In the genomic region with DNA sequence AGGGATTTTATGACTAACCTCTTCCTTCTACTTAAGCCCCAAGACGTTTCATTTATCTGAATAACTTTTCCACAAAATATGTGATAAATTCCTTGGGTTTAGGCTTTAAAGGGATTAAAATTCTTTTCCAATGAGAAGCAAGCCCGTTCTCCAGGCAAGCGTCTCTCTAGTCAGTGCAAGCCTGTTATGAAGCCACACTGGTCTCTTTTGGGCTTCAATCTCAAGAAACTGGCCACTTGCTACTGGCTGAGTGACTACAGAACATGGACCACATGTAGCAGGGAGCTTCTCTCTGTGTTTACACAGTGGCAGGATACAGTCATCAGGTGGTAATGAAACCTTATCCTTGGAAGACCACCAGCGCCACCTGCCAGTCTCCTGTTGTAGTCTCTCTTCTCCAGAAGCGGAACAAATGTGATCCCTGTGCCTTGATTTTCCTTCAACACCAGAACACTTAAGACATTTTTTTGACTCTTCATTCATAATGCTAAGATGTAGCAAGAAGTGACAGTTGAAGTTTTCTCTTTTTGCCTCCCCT, we compare ENCODE assay signal across 8 mouse cellular contexts.
A peak's percentile ranks its signal among the peaks of the same experiment; 100 is the strongest.
DNase-seq lines count a peak whose midpoint lies in the region; ATAC-seq and TF ChIP-seq lines count a peak whose summit lies in the region.

No protein-coding gene starts in this region.

- peak; percentile 11 for DNase-seq in heart, postnatal 0 days (ENCODE audit: low spot score)
- DNase-seq in heart, postnatal 36 days: no peak
- peak; percentile 19 for DNase-seq in right cerebral cortex, adult 18-20 months
- no peak for DNase-seq in right cerebral cortex, postnatal 25 days
- DNase-seq in kidney, postnatal 10 days: peak; percentile 48
- DNase-seq in natural killer cell, adult 2 months (ENCODE audit: low spot score in 2 of 2): no peak
- DNase-seq in testis, postnatal 10 days (ENCODE audit: low spot score): no peak

- H3K27me3 ChIP-seq in heart, postnatal 0 days (ENCODE audit: control insufficient read depth, insufficient read depth, low read length): no peaks in the 10 kb centered on the region

- intact Hi-C loops in heart, postnatal 36 days (cut with DNase I): no loop called here

- no peak overlapping the region for H3K4me2 ChIP-seq in heart, postnatal 0 days (ENCODE audit: low read depth, low read length)

- H3K36me3 ChIP-seq in heart, postnatal 0 days (replicated peaks; ENCODE audit: control insufficient read depth, insufficient read depth, low read length): no peaks in the 10 kb centered on the region

- H3K4me1 ChIP-seq in heart, postnatal 0 days (ENCODE audit: control insufficient read depth, insufficient read depth): no peaks in the 10 kb centered on the region

- TF ChIP-seq CTCF in heart, postnatal 0 days (IDR thresholded peaks at IDR 0.05; ENCODE audit: low read depth): peak; percentile 40

- WGBS in heart, postnatal 0 days: 53% methylated on average over 5 of the region's 5 CpGs

- ATAC-seq in heart, postnatal 0 days (ENCODE audit: insufficient read depth, low read depth): no peak
- no peak for ATAC-seq in activated CD4-positive, CD25-positive, alpha-beta regulatory T cell, adult 4 months

- H3K9me3 ChIP-seq in heart, postnatal 0 days (replicated peaks; ENCODE audit: control insufficient read depth, low read length): no peaks in the 10 kb centered on the region

- H3K9ac ChIP-seq in heart, postnatal 0 days (replicated peaks; ENCODE audit: low read depth, low read length): no peak overlapping the region

- H3K27ac ChIP-seq in heart, postnatal 0 days (ENCODE audit: low read depth): no peak overlapping the region

- TF ChIP-seq EP300 in heart, postnatal 0 days (IDR thresholded peaks at IDR 0.05; ENCODE audit: low read depth): no peak

- no peak overlapping the region for H3K4me3 ChIP-seq in heart, postnatal 0 days (ENCODE audit: low read depth, low read length)

Comparison
In these comparisons a context has a peak if more than half of its experiments do, and no peak if none do; other contexts are left out.
1. DNase-seq: peak in heart, postnatal 0 days (single experiment), right cerebral cortex, adult 18-20 months (single experiment) and kidney, postnatal 10 days (single experiment); none in heart, postnatal 36 days (0 of 2), right cerebral cortex, postnatal 25 days (single experiment), natural killer cell, adult 2 months (0 of 2) and testis, postnatal 10 days (single experiment).